Mouse (Mus musculus) pancreas, adult 10 weeks (tissue): ENCODE results near the gene Vamp2. TPM values are rescaled to one million over a fixed set of nuclear protein-coding genes. Genes with fewer than 3 reads are reported as not detected.

Experiments used
- polyA plus RNA-seq: library from polyadenylated mRNA; stranded (reverse); fragments of 350-450 nt; fragmentation: Illumina TruSeq; extraction: RNeasy Lipid Tissue Mini Kit (QIAGEN cat#74804); gene quantifications from one replicate; pipeline ENCODE4 v1.2.3, GENCODE M21; 2015; ENCODE audit warnings: low read depth, low replicate concordance; ENCODE audit not compliant: insufficient read depth

The Vamp2 gene
- polyA plus RNA-seq: 45.5 TPM

GRCm38 (mm10) chr11:69088103-69088855, at the start of gene Vamp2:
Gene Vamp2, plus strand, starts transcription at chr11:69088490.

GRCm38 (mm10) chr11:69045531-69046394, 42.5 kb upstream of the Vamp2 start, which contains the start of gene Aurkb:
Gene Aurkb, plus strand, starts transcription at chr11:69045647.

GRCm38 (mm10) chr11:69059357-69059974, 28.8 kb upstream of the Vamp2 start, which contains the start of gene Borcs6:
Gene Borcs6, plus strand, starts transcription at chr11:69059717.

GRCm38 (mm10) chr11:69070590-69071222, 17.6 kb upstream of the Vamp2 start, which contains the start of gene Tmem107:
Gene Tmem107, plus strand, starts transcription at chr11:69070806.

GRCm38 (mm10) chr11:69094697-69095429, 6.6 kb downstream of the Vamp2 start, which contains the start of gene Per1:
Gene Per1, plus strand, starts transcription at chr11:69095217.

GRCm38 (mm10) chr11:69120221-69121000, 32.1 kb downstream of the Vamp2 start, which contains the start of gene Hes7:
Gene Hes7, plus strand, starts transcription at chr11:69120404.

GRCm38 (mm10) chr11:69122336-69122951, 34.2 kb downstream of the Vamp2 start, which contains the start of gene 9130213A22Rik:
Gene 9130213A22Rik, minus strand, starts transcription at chr11:69122589.

GRCm38 (mm10) chr11:69125852-69125918, 37.4 kb downstream of the Vamp2 start, which contains the start of gene Aloxe3:
Gene Aloxe3, plus strand, starts transcription at chr11:69125896.

Other genes with a start within 250 kb of the Vamp2 start
- 16.8 TPM for gene Ndel1, start 216.6 kb upstream of the Vamp2 start, polyA plus RNA-seq
- not detected for gene Rnf222, start 199.9 kb upstream of the Vamp2 start, polyA plus RNA-seq
- 860 TPM for gene Rpl26, start 186.9 kb upstream of the Vamp2 start, polyA plus RNA-seq
- gene Odf4, start 161.4 kb upstream of the Vamp2 start, polyA plus RNA-seq: not detected
- gene Arhgef15, start 131.0 kb upstream of the Vamp2 start, polyA plus RNA-seq: 13.4 TPM
- gene Slc25a35, start 120.4 kb upstream of the Vamp2 start, polyA plus RNA-seq: 3.7 TPM
- gene Rangrf, start 113.3 kb upstream of the Vamp2 start, polyA plus RNA-seq: 9.3 TPM
- 3.6 TPM for gene Pfas, start 80.0 kb upstream of the Vamp2 start, polyA plus RNA-seq
- gene Ctc1, start 72.6 kb upstream of the Vamp2 start, polyA plus RNA-seq: 9.8 TPM
- not detected for gene Aurkb, start 42.8 kb upstream of the Vamp2 start, polyA plus RNA-seq
- 1.9 TPM for gene Borcs6, start 28.8 kb upstream of the Vamp2 start, polyA plus RNA-seq
- gene Tmem107, start 17.7 kb upstream of the Vamp2 start, polyA plus RNA-seq: 12.6 TPM
- 11.2 TPM for gene Per1, start 6.7 kb downstream of the Vamp2 start, polyA plus RNA-seq
- gene Hes7, start 31.9 kb downstream of the Vamp2 start, polyA plus RNA-seq: not detected
- not detected for gene 9130213A22Rik, start 34.1 kb downstream of the Vamp2 start, polyA plus RNA-seq
- gene Aloxe3, start 37.4 kb downstream of the Vamp2 start, polyA plus RNA-seq: not detected
- gene Alox12b, start 68.5 kb downstream of the Vamp2 start, polyA plus RNA-seq: not detected
- not detected for gene Alox8, start 109.4 kb downstream of the Vamp2 start, polyA plus RNA-seq
- not detected for gene Gucy2e, start 148.5 kb downstream of the Vamp2 start, polyA plus RNA-seq
- gene Cntrob, start 235.3 kb downstream of the Vamp2 start, polyA plus RNA-seq: 3.1 TPM
- 24.2 TPM for gene Trappc1, start 235.5 kb downstream of the Vamp2 start, polyA plus RNA-seq
- 2.4 TPM for gene Kcnab3, start 237.8 kb downstream of the Vamp2 start, polyA plus RNA-seq